Mouse (Mus musculus) thymus, adult 2 months (tissue): ENCODE data around the gene Gstt4.

ENCODE experiments used
- CTCF ChIP-seq: fragments of 200-500 bp; IDR thresholded peaks from 2 replicates; pipeline ENCODE4 v1.5.1; 2012; ENCODE audit warnings: mild to moderate bottlenecking, control low read depth, low read length, moderate library complexity, borderline replicate concordance; ENCODE audit not compliant: control insufficient read depth, poor library complexity, insufficient read depth; ENCODE audit errors: extremely low read depth
- POLR2A ChIP-seq: fragments of 200-500 bp; IDR thresholded peaks from 2 replicates; pipeline ENCODE4 v1.6.1; 2012; ENCODE audit warnings: mild to moderate bottlenecking, low read length, control low read depth, moderate library complexity; ENCODE audit not compliant: control insufficient read depth, poor library complexity, insufficient read depth; ENCODE audit errors: extremely low read depth

- no peak for TF ChIP-seq POLR2A
- TF ChIP-seq CTCF: no peak
Measured at GRCm38 (mm10) chr10:75804217-75804616, 18.1 kb downstream of the Gstt4 start.
